Mouse (Mus musculus) kidney, embryonic 16.5 days (tissue): ENCODE measurements at regions not wholly inside any gene's neighbourhood (a gene's known extent, or its start where the extent isn't known, plus 50 kb on each side); places are given as distances from the start of the nearest gene placed in this dataset.

Source experiments
- ATAC-seq: fragments of 200-750 bp; cut with Nextera tagmentation; 2 replicates; pipeline ENCODE4 v1.8.0; 2017; ENCODE audit warnings: moderate TSS enrichment; ENCODE audit not compliant: low FRiP score, low TSS enrichment
- H3K27ac ChIP-seq: fragments of 300-500 bp; sonication (generic); 2 replicates; pipeline ENCODE4 v1.5.1; 2014; ENCODE audit warnings: low read length
- H3K27me3 ChIP-seq: fragments of 300-500 bp; sonication (generic); 2 replicates; pipeline ENCODE4 v1.6.1; 2014; ENCODE audit warnings: low read length, control low read depth, mixed read lengths; ENCODE audit not compliant: insufficient read depth
- H3K36me3 ChIP-seq: fragments of 300-500 bp; sonication (generic); 2 replicates; pipeline ENCODE4 v1.6.1; 2014; ENCODE audit warnings: low read length, control low read depth, mixed read lengths; ENCODE audit not compliant: insufficient read depth
- H3K4me1 ChIP-seq: fragments of 300-500 bp; sonication (generic); 2 replicates; pipeline ENCODE4 v1.6.1; 2014; ENCODE audit warnings: low read length, control low read depth, mixed read lengths; ENCODE audit not compliant: insufficient read depth
- H3K4me2 ChIP-seq: fragments of 300-500 bp; sonication (generic); replicated peaks from 2 replicates; pipeline ENCODE4 v1.6.1; 2014; ENCODE audit warnings: low read depth, low read length
- H3K4me3 ChIP-seq: fragments of 300-500 bp; sonication (generic); 2 replicates; pipeline ENCODE4 v1.5.1; 2014; ENCODE audit warnings: mild to moderate bottlenecking, low read length
- H3K9ac ChIP-seq: fragments of 300-500 bp; sonication (generic); replicated peaks from 2 replicates; pipeline ENCODE4 v1.6.1; 2014; ENCODE audit warnings: low read length
- H3K9me3 ChIP-seq: fragments of 300-500 bp; sonication (generic); 2 replicates; pipeline ENCODE4 v1.6.1; 2016; ENCODE audit warnings: low read length, control low read depth
- WGBS: fragments of 180-500 bp; shearing (Covaris S2); extraction: QIAGEN DNeasy Blood & Tissue Kit; methylation state at CpG from one replicate; pipeline ENCODE4 v1.1.7; 2014; 5-methylcytosine and 5-hydroxymethylcytosine counted together

DNA sequence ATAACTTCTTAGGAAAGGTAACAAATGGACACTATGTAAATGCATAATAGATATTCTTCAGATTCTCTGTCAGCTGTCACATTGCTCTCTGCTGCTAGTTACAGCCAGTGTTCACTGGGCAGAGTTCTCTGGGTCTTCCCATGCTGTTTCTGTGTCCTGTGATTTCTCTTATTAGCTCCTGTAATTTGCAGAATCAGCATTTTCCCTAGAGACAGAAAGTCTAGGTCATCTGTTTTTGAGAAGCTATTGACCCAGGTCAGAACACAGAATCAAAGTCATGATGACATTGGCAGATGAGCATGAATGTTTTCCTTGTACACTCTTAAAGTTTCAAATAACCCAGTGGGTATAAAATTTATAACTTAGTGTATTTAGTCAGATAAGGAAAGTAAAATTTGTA, 340.9 kb downstream of the Frk start:
- Histone ChIP-seq H3K4me1 (no peaks in the 10 kb centered on the region), H3K36me3 (no peaks in the 10 kb centered on the region), H3K4me2 (no peak overlapping the region), H3K27me3 (no peaks in the 10 kb centered on the region), H3K9ac (no peak overlapping the region), H3K4me3 (no peak overlapping the region), H3K9me3 (no peaks in the 10 kb centered on the region), H3K27ac (no peak overlapping the region)
- no peak for ATAC-seq

DNA sequence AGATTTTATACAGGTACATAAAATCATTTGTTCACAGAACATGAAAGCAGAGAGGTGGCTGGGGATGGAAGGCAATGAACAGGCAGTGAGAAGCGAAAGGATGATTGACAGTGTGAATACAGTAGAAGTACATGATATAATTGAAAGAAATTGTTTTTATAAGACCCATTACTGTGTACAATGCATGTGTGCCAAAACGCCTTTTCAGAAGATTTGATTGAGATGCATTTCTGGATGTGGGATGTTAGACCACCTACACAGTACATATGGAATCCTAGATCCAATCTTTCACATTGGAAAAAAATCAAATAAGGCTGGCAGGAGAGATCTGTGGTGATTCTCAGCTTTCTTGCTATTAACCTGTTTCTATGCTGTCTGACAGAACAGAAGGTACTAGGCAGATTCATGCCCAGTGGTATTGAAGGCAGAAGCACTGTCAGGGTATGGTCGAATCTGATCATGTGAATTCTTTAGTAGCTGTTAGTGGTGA, 358.9 kb downstream of the Frk start:
- no peak overlapping the region for H3K4me2 ChIP-seq
- 91% methylated on average over 3 of the region's 3 CpGs for WGBS

DNA sequence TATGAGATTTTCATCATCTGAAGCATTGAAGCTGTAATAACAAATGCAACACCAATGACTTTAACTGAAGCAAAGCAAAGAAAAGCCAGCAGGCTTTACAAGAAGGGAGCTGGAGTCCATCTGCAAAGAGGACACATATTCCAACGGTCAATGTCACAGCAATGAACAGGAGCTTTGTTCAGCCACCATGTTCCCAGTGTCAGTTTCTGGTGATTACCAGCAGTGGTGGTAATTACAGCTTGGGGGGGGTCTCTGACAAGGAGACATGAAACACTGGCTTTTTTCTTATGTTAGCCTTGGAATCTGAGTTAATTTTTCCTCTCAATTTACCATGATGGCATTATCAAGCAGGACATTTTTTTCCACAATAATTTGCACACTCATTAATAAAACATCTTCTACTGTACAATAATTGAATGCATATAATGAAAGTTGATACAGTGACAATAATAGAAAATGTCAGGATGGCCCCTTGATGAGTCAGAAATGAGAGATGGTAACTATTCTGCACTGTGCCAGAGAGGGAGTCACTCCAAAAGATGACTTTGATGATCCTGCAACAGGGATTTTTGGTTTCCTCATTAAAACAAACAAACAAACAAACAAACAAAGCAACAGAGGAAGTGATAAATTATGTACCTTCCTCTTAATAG, 373.4 kb downstream of the Frk start:
- H3K27ac ChIP-seq = no peak overlapping the region
- H3K36me3 ChIP-seq = no peaks in the 10 kb centered on the region
- ATAC-seq = no peak
- 72% methylated on average over 1 of the region's 1 CpGs for WGBS
- no peaks in the 10 kb centered on the region for H3K4me1 ChIP-seq
- no peaks in the 10 kb centered on the region for H3K27me3 ChIP-seq
- H3K9ac ChIP-seq = no peak overlapping the region
- H3K4me3 ChIP-seq = no peak overlapping the region
- no peak overlapping the region for H3K4me2 ChIP-seq
- H3K9me3 ChIP-seq = no peaks in the 10 kb centered on the region

More for the DNA sequence above, 358.9 kb downstream of the Frk start:
- Histone ChIP-seq H3K9ac (no peak overlapping the region), H3K27me3 (no peaks in the 10 kb centered on the region), H3K36me3 (no peaks in the 10 kb centered on the region), H3K27ac (no peak overlapping the region), H3K4me3 (no peak overlapping the region), H3K9me3 (no peaks in the 10 kb centered on the region), H3K4me1 (no peaks in the 10 kb centered on the region)
- no peak for ATAC-seq

DNA sequence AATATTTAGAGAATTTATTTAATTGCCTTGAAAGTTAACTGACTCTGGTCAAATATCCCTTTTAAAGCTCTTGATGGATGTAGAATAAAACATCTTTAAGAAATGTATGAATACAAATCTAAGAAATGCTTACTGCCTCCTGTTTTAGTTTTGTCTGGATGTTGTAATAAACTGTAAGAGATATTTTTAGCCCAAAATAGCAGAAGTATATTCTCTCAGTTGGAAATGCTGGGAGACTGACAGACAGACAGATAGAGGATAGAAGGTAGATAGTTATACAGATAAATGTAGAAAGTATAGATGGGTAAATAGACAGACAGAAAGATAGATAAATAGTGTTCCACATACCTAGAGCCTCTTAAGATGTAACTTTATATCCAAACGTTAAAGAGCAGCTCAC, 379.5 kb downstream of the Frk start:
- no peaks in the 10 kb centered on the region for H3K36me3 ChIP-seq
- no peak overlapping the region for H3K4me2 ChIP-seq
- ATAC-seq = no peak
- no peaks in the 10 kb centered on the region for H3K4me1 ChIP-seq
- no peak overlapping the region for H3K9ac ChIP-seq
- H3K27ac ChIP-seq = no peak overlapping the region
- no peaks in the 10 kb centered on the region for H3K27me3 ChIP-seq
- H3K9me3 ChIP-seq = no peaks in the 10 kb centered on the region
- WGBS = 51% methylated on average over 1 of the region's 1 CpGs
- no peak overlapping the region for H3K4me3 ChIP-seq

DNA sequence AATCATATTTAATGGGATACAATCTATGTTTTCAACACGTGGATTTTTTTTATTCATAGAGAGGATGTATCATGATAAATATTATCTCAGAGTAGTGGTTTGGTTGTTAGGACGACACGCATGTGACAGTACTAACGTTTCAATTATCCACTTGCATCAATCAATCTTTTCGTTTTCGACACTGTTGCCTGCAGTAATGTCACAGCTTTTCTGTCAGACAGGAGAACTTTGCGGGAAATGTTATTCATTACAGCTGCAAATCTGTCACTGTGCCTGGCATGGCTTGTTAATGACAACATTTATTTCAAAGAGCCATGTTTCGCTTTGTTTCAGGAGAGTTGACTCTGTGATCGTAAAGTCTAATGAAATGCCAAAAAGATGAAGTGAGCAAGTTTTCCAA, 388.7 kb downstream of the Frk start:
- no peak overlapping the region for H3K27ac ChIP-seq
- no peak for ATAC-seq
- H3K9ac ChIP-seq = no peak overlapping the region
- no peaks in the 10 kb centered on the region for H3K4me1 ChIP-seq
- no peak overlapping the region for H3K4me2 ChIP-seq
- no peaks in the 10 kb centered on the region for H3K9me3 ChIP-seq
- H3K4me3 ChIP-seq = no peak overlapping the region
- H3K27me3 ChIP-seq = no peaks in the 10 kb centered on the region
- 42% methylated on average over 9 of the region's 9 CpGs for WGBS
- H3K36me3 ChIP-seq = no peaks in the 10 kb centered on the region

DNA sequence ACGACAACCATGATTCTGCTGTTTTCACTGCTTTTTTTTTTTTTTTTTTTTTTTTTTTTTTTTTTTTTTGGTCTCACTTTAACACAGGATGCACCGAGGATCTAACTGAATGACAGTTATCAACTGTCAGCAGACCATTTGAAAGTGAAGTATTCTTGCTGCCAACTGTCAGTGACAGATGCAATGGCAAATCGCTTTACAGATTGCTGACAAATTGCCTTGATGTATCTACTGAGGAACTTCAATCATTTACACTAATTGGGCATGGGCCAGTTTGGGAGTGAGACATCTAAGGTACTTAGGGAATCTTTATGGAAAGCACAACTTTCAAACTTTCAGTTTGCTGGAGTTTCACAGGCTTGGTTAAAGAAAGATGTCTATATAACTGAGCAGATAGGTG, 395.3 kb downstream of the Frk start:
- H3K4me1 ChIP-seq = no peaks in the 10 kb centered on the region
- H3K27me3 ChIP-seq = no peaks in the 10 kb centered on the region
- no peak overlapping the region for H3K4me2 ChIP-seq
- ATAC-seq = no peak
- no peak overlapping the region for H3K4me3 ChIP-seq
- WGBS = 82% methylated on average over 3 of the region's 3 CpGs
- H3K36me3 ChIP-seq = no peaks in the 10 kb centered on the region
- no peak overlapping the region for H3K9ac ChIP-seq
- H3K9me3 ChIP-seq = no peaks in the 10 kb centered on the region
- no peak overlapping the region for H3K27ac ChIP-seq

DNA sequence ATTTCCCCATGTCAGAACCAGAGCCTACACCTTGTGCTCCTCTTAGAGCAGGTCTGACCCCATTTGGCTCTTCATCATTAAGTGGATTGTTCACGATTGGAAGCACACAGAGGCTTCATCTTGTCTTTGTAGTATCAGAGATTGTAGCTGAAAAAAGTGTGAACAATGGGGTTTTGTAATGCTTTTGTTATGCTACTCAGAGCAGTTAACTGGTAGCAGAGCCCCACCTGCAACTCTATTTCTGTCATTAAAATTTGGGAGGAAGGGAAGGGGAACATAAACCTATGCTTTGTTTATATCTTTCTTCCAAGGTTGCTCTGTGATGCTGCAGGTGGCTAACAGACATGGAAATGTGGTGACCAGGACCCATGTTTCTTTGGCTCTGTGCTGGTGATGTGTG, 404.4 kb downstream of the Frk start:
- no peaks in the 10 kb centered on the region for H3K4me1 ChIP-seq
- no peaks in the 10 kb centered on the region for H3K27me3 ChIP-seq
- H3K36me3 ChIP-seq = no peaks in the 10 kb centered on the region
- H3K27ac ChIP-seq = no peak overlapping the region
- H3K9me3 ChIP-seq = no peaks in the 10 kb centered on the region
- H3K4me3 ChIP-seq = no peak overlapping the region
- no peak overlapping the region for H3K4me2 ChIP-seq
- 70% methylated on average over 1 of the region's 1 CpGs for WGBS
- no peak overlapping the region for H3K9ac ChIP-seq
- ATAC-seq = no peak

DNA sequence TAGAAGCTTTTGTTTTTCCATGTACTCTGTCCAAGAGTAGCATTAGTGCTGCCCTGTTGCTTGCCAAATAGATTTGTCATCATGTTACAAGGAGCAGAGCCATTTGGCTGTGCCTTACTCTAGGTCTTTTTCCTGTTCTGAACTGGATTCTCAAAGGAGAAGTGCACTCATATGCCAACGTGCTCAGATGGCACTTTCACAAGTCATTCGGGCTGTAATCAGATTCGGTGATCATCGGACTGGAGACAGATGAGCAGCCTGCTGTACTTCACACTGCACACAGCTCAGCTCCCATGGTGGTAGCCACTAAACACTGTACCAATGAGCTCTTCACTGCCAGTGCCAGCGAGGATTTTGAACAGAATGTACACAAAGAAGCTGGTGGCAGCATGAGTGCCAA, 421.1 kb downstream of the Frk start:
- no peak overlapping the region for H3K4me3 ChIP-seq
- 77% methylated on average over 5 of the region's 5 CpGs for WGBS
- H3K9me3 ChIP-seq = no peaks in the 10 kb centered on the region
- no peak overlapping the region for H3K27ac ChIP-seq
- no peaks in the 10 kb centered on the region for H3K36me3 ChIP-seq
- H3K9ac ChIP-seq = no peak overlapping the region
- no peaks in the 10 kb centered on the region for H3K4me1 ChIP-seq
- no peak for ATAC-seq
- H3K27me3 ChIP-seq = no peaks in the 10 kb centered on the region
- no peak overlapping the region for H3K4me2 ChIP-seq

DNA sequence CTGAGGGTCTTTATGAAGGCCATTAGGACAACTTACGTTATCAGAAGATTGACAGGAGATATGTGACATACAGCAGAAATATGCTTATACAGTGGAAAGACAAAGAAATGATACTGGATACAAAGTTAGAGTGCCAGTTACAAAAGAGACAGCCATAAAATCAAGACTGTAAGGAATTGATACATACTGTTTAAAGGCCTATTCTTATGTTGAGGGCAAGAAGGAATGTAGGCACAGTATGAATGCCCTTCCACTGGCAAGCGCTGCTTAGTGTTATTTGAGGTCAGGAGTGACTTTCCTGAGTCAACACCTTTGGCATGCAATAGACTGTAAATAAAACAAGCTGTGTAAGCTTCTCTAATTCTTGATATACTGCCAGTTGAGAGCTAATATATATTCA, 421.5 kb downstream of the Frk start:
- Histone ChIP-seq H3K4me3 (no peak overlapping the region), H3K27me3 (no peaks in the 10 kb centered on the region), H3K36me3 (no peaks in the 10 kb centered on the region)

DNA sequence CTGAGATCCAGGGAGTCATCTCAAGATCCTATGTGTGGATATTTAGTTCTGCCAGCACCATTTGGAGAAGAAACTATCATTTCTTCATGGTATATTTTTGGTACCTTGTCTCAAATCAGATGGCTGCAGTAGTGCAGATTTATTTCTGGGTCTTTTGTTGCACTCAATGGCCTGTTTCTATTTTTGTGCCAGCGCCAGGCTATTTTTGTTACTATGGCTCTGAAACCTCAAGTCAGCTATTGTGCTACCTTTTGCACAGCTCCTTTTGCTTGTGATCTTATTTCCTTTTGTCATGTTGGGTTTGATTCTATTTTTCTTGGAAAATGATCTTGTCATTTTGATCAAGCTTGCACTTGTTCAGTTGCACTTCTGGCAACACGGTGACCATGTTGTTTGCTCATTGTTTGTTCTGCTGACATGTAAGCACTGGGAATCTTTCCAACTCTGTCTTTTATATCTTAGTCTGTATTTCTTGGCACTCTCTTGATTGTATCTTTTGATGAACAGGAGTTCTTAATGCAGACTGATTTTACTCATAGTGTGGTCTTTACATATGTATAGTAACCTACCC, 429.0 kb downstream of the Frk start:
- Histone ChIP-seq H3K4me3 (no peak overlapping the region), H3K9me3 (no peaks in the 10 kb centered on the region), H3K4me1 (no peaks in the 10 kb centered on the region), H3K4me2 (no peak overlapping the region), H3K27me3 (no peaks in the 10 kb centered on the region), H3K36me3 (no peaks in the 10 kb centered on the region), H3K27ac (no peak overlapping the region), H3K9ac (no peak overlapping the region)
- WGBS = 64% methylated on average over 2 of the region's 2 CpGs
- ATAC-seq = no peak

More for the DNA sequence above, 421.5 kb downstream of the Frk start:
- WGBS = 76% methylated on average over 2 of the region's 2 CpGs
- Histone ChIP-seq H3K4me1 (no peaks in the 10 kb centered on the region), H3K27ac (no peak overlapping the region), H3K9ac (no peak overlapping the region), H3K4me2 (no peak overlapping the region), H3K9me3 (no peaks in the 10 kb centered on the region)
- ATAC-seq = no peak
